Mouse (Mus musculus): ENCODE measurements around the gene Itga9. TPM values are rescaled to one million over a fixed set of nuclear protein-coding genes. Genes with fewer than 3 reads are reported as not detected.

The Itga9 gene
- polyA plus RNA-seq, 1 experiment from 2014 or later, result 6.3 TPM

- H3K4me2 ChIP-seq (ENCODE audit: low read depth, low read length, severe bottlenecking), result no peak overlapping the region
- no peaks in the 10 kb centered on the region for H3K9me3 ChIP-seq (ENCODE audit: control insufficient read depth, low read length)
- no peaks in the 10 kb centered on the region for H3K27me3 ChIP-seq (ENCODE audit: control insufficient read depth, insufficient read depth, low read length)
- H3K4me3 ChIP-seq (ENCODE audit: low read depth, low read length), result no peak overlapping the region
- no peaks in the 10 kb centered on the region for H3K36me3 ChIP-seq (ENCODE audit: control insufficient read depth, insufficient read depth, low read length)
- H3K4me1 ChIP-seq (replicated peaks; ENCODE audit: control insufficient read depth, insufficient read depth, low read length), result no peaks in the 10 kb centered on the region
- WGBS, result 76% methylated on average over 2 of the region's 2 CpGs
- no peak overlapping the region for H3K27ac ChIP-seq (ENCODE audit: low read depth, low read length)
- ATAC-seq (replicated peaks; ENCODE audit: low FRiP score) (no peak), DNase-seq (ENCODE audit: low spot score) (no peak)
- no peak overlapping the region for H3K9ac ChIP-seq (ENCODE audit: low read length)
Measured at GRCm38 (mm10) chr9:118794668-118795067, 188.2 kb downstream of the Itga9 start.

DNA sequence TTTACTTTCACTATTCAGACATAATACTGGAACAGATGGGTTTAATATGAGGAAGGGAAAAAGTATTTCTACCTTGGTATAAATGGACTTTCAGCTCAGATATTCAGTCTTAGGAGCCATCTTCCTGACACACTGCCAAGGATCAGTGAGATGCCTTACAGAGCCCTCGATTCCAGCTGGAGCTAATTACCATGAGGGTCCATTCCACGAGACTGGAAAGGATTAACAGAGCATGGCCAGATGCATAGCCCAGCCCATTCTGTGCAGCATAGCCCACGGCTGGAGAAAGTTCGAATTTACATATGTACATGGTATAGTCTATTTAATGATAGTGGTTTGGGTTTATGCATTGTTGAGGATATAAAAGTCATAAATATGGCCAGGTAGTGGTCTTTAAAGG, 188.8 kb downstream of the Itga9 start:
- no peaks in the 10 kb centered on the region for H3K27me3 ChIP-seq (ENCODE audit: control insufficient read depth, insufficient read depth, low read length)
- H3K9ac ChIP-seq (ENCODE audit: low read length), result no peak overlapping the region
- no peaks in the 10 kb centered on the region for H3K36me3 ChIP-seq (ENCODE audit: control insufficient read depth, insufficient read depth, low read length)
- no peak overlapping the region for H3K4me3 ChIP-seq (ENCODE audit: low read depth, low read length)
- H3K27ac ChIP-seq (ENCODE audit: low read depth, low read length), result no peak overlapping the region
- ATAC-seq (replicated peaks; ENCODE audit: low FRiP score) (no peak), DNase-seq (ENCODE audit: low spot score) (no peak)
- 55% methylated on average over 4 of the region's 4 CpGs for WGBS
- no peaks in the 10 kb centered on the region for H3K4me1 ChIP-seq (replicated peaks; ENCODE audit: control insufficient read depth, insufficient read depth, low read length)
- H3K9me3 ChIP-seq (ENCODE audit: control insufficient read depth, low read length), result no peaks in the 10 kb centered on the region
- H3K4me2 ChIP-seq (ENCODE audit: low read depth, low read length, severe bottlenecking), result no peak overlapping the region

GRCm38 (mm10) chr9:118799105-118799504, 192.6 kb downstream of the Itga9 start:
- ATAC-seq (replicated peaks; ENCODE audit: low FRiP score) (no peak), DNase-seq (ENCODE audit: low spot score) (no peak)
- no peaks in the 10 kb centered on the region for H3K27me3 ChIP-seq (ENCODE audit: control insufficient read depth, insufficient read depth, low read length)
- WGBS, result 69% methylated on average over 7 of the region's 7 CpGs
- no peak overlapping the region for H3K27ac ChIP-seq (ENCODE audit: low read depth, low read length)
- H3K4me1 ChIP-seq (replicated peaks; ENCODE audit: control insufficient read depth, insufficient read depth, low read length), result no peaks in the 10 kb centered on the region
- H3K9ac ChIP-seq (ENCODE audit: low read length), result no peak overlapping the region
- H3K9me3 ChIP-seq (ENCODE audit: control insufficient read depth, low read length), result no peaks in the 10 kb centered on the region
- no peak overlapping the region for H3K4me2 ChIP-seq (ENCODE audit: low read depth, low read length, severe bottlenecking)
- no peaks in the 10 kb centered on the region for H3K36me3 ChIP-seq (ENCODE audit: control insufficient read depth, insufficient read depth, low read length)
- H3K4me3 ChIP-seq (ENCODE audit: low read depth, low read length), result no peak overlapping the region

DNA sequence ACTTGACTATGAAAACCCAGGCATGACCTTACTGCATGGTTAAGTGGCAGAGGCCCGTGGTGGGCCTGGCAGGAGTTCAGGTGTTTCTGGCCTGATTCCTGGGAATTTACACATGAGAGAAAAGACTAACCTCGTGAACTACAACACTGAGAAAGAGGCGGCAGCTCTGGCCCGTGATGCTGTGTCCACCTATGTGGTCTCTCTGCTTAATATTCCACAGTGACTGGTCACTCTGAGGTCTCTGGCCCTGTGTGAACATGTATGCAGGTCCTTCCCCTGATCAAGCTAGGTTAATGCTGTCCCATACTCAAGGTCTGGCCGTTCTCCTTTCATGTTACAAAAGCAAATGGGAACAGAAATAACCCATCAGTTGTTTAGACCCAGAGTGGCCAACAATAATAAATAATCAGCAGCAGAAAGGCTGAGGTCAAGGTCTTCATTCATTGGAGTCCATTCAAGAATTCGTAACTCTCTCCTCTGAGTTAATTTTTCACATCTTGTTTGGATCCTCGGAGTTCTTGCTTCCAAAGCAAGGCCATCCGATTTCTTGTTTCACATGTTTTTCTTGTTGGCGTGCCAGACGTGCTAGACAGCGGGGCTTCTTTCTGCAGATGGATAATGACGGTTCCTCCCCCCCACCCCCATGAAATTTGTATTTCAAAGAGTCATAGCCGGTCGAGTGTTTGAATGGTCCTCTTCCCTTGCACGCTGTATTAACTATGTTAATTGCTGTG, 194.9 kb downstream of the Itga9 start:
- 75% methylated on average over 15 of the region's 15 CpGs for WGBS
- H3K9ac ChIP-seq (ENCODE audit: low read length), result no peak overlapping the region

DNA sequence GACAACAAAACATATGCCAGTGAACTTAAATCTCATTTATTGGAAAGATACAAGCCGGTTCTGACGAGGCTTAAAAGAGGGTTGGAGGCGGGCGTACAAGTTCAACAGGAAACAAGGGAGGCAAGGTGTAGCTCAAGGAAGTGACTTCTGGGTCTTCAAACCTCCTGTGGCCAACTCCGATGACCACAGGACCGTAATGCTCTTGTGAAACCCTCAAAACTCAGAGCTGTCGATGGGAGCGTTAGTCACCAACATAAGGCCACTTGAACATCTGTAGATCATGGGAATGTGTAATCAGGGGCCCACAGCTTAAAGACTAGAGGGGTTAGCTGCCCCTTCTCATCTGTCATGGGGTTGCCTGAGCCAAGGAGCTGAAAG, 195.4 kb downstream of the Itga9 start:
- no peak for ATAC-seq (replicated peaks; ENCODE audit: low FRiP score)

More for the DNA sequence above, 194.9 kb downstream of the Itga9 start:
- H3K27ac ChIP-seq (ENCODE audit: low read depth, low read length), result no peak overlapping the region
- ATAC-seq (replicated peaks; ENCODE audit: low FRiP score) (no peak), DNase-seq (ENCODE audit: low spot score) (no peak)
- no peaks in the 10 kb centered on the region for H3K4me1 ChIP-seq (replicated peaks; ENCODE audit: control insufficient read depth, insufficient read depth, low read length)
- no peaks in the 10 kb centered on the region for H3K27me3 ChIP-seq (ENCODE audit: control insufficient read depth, insufficient read depth, low read length)
- H3K36me3 ChIP-seq (ENCODE audit: control insufficient read depth, insufficient read depth, low read length), result no peaks in the 10 kb centered on the region
- no peaks in the 10 kb centered on the region for H3K9me3 ChIP-seq (ENCODE audit: control insufficient read depth, low read length)
- no peak overlapping the region for H3K4me3 ChIP-seq (ENCODE audit: low read depth, low read length)
- no peak overlapping the region for H3K4me2 ChIP-seq (ENCODE audit: low read depth, low read length, severe bottlenecking)

DNA sequence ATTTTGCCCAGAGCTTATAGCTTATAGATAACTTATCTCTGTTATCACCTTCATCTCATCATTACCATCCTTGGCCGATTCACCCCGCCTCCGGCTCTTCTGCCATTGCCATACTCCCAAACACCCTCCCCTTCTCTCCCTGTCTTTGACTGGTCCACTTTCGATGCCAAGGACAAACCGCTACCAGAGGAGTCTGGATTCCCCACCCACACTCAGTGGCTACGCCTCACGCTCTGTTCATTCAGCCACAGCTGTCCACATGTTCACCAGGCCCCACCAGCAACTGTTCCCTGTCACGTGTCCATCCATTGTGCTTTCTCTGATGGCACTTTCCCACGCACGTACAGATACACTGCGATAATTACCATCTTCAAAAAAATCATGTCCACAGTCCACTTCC, 195.9 kb downstream of the Itga9 start:
- H3K4me1 ChIP-seq (replicated peaks; ENCODE audit: control insufficient read depth, insufficient read depth, low read length), result no peaks in the 10 kb centered on the region
- H3K36me3 ChIP-seq (ENCODE audit: control insufficient read depth, insufficient read depth, low read length), result no peaks in the 10 kb centered on the region
- H3K4me3 ChIP-seq (ENCODE audit: low read depth, low read length), result no peak overlapping the region
- H3K27ac ChIP-seq (ENCODE audit: low read depth, low read length), result no peak overlapping the region
- no peak overlapping the region for H3K4me2 ChIP-seq (ENCODE audit: low read depth, low read length, severe bottlenecking)
- DNase-seq (ENCODE audit: low spot score) (no peak), ATAC-seq (replicated peaks; ENCODE audit: low FRiP score) (no peak)
- no peaks in the 10 kb centered on the region for H3K27me3 ChIP-seq (ENCODE audit: control insufficient read depth, insufficient read depth, low read length)
- no peak overlapping the region for H3K9ac ChIP-seq (ENCODE audit: low read length)
- H3K9me3 ChIP-seq (ENCODE audit: control insufficient read depth, low read length), result no peaks in the 10 kb centered on the region
- 96% methylated on average over 11 of the region's 11 CpGs for WGBS

More for the DNA sequence above, 195.4 kb downstream of the Itga9 start:
- no peak for DNase-seq (ENCODE audit: low spot score)
- no peaks in the 10 kb centered on the region for H3K36me3 ChIP-seq (ENCODE audit: control insufficient read depth, insufficient read depth, low read length)
- no peak overlapping the region for H3K4me3 ChIP-seq (ENCODE audit: low read depth, low read length)
- no peaks in the 10 kb centered on the region for H3K27me3 ChIP-seq (ENCODE audit: control insufficient read depth, insufficient read depth, low read length)
- no peak overlapping the region for H3K27ac ChIP-seq (ENCODE audit: low read depth, low read length)
- H3K9ac ChIP-seq (ENCODE audit: low read length), result no peak overlapping the region
- H3K9me3 ChIP-seq (ENCODE audit: control insufficient read depth, low read length), result no peaks in the 10 kb centered on the region
- H3K4me2 ChIP-seq (ENCODE audit: low read depth, low read length, severe bottlenecking), result no peak overlapping the region
- H3K4me1 ChIP-seq (replicated peaks; ENCODE audit: control insufficient read depth, insufficient read depth, low read length), result no peaks in the 10 kb centered on the region
- WGBS, result 83% methylated on average over 8 of the region's 8 CpGs

DNA sequence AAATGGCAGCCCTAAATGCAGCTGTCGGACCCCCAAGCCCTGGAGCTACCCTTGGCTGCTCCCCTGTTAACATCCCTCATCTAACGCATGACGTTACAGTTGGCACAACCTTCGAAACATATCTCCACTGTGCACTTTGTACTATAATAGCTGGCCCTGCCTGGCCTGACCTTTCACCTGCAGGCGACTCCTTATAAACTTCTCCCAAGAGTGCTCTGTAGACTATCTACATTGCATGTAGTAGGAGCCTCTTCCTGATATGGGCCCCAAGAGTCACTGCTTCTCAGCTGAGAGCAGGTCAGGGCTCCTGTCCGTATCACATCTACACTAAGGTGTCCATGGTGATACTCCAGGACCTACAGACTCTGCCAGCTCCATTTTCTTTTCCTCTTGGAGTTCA, 199.2 kb downstream of the Itga9 start:
- no peak for ATAC-seq (replicated peaks; ENCODE audit: low FRiP score)
- WGBS, result 94% methylated on average over 6 of the region's 6 CpGs

DNA sequence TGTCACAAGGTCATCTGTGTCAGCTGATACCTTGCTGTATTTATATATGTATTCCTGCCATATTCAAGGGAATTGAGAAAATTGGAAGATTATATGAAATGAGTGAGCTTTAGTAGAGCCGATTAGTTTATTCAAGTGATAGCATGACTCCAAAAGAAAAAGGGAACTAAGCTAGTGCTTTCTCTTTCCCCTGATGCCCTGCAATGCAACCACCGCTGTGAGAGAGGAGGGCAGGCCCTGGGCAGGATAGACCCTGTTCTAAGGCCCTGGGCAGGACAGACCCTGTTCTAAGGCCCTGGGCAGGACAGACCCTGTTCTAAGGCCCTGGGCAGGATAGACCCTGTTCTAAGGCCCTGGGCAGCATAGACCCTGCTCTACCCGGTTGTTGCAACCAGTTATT, 201.2 kb downstream of the Itga9 start:
- Histone ChIP-seq H3K4me3 (ENCODE audit: low read depth, low read length) (no peak overlapping the region), H3K36me3 (ENCODE audit: control insufficient read depth, insufficient read depth, low read length) (no peaks in the 10 kb centered on the region), H3K27ac (ENCODE audit: low read depth, low read length) (no peak overlapping the region), H3K9me3 (ENCODE audit: control insufficient read depth, low read length) (no peaks in the 10 kb centered on the region), H3K4me2 (ENCODE audit: low read depth, low read length, severe bottlenecking) (no peak overlapping the region), H3K9ac (ENCODE audit: low read length) (no peak overlapping the region), H3K27me3 (ENCODE audit: control insufficient read depth, insufficient read depth, low read length) (no peaks in the 10 kb centered on the region), H3K4me1 (replicated peaks; ENCODE audit: control insufficient read depth, insufficient read depth, low read length) (no peaks in the 10 kb centered on the region)
- no peak for DNase-seq (ENCODE audit: low spot score)
- ATAC-seq (replicated peaks; ENCODE audit: low FRiP score), result no peak
- 91% methylated on average over 3 of the region's 3 CpGs for WGBS

More for the DNA sequence above, 199.2 kb downstream of the Itga9 start:
- H3K4me1 ChIP-seq (replicated peaks; ENCODE audit: control insufficient read depth, insufficient read depth, low read length), result no peaks in the 10 kb centered on the region
- no peak overlapping the region for H3K4me3 ChIP-seq (ENCODE audit: low read depth, low read length)
- no peaks in the 10 kb centered on the region for H3K27me3 ChIP-seq (ENCODE audit: control insufficient read depth, insufficient read depth, low read length)
- no peaks in the 10 kb centered on the region for H3K36me3 ChIP-seq (ENCODE audit: control insufficient read depth, insufficient read depth, low read length)
- DNase-seq (ENCODE audit: low spot score), result no peak
- H3K9ac ChIP-seq (ENCODE audit: low read length), result no peak overlapping the region
- no peaks in the 10 kb centered on the region for H3K9me3 ChIP-seq (ENCODE audit: control insufficient read depth, low read length)
- H3K4me2 ChIP-seq (ENCODE audit: low read depth, low read length, severe bottlenecking), result no peak overlapping the region
- H3K27ac ChIP-seq (ENCODE audit: low read depth, low read length), result no peak overlapping the region

DNA sequence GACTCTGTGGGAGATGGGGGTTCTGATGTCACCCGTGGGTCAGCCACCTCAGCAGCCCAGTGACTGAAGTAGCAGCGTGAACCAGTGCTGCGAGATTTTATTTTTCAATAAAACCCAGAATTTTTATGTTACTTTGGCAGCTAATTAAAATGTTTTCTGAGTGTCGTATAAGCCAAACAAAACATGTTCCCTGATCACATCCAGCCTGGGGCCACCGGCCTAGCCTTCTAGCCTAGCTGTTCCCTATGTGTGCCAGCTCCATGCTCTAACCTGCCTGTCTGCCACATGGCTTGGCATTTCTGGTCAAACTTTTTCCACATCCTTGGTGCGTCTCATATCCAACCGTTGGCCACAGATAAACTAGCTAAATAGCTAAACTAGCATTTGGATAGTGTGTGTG, 205.7 kb downstream of the Itga9 start:
- WGBS, result 91% methylated on average over 7 of the region's 7 CpGs
- H3K36me3 ChIP-seq (ENCODE audit: control insufficient read depth, insufficient read depth, low read length), result no peaks in the 10 kb centered on the region

More for the DNA sequence above, 205.7 kb downstream of the Itga9 start:
- no peak for DNase-seq (ENCODE audit: low spot score)
- no peaks in the 10 kb centered on the region for H3K27me3 ChIP-seq (ENCODE audit: control insufficient read depth, insufficient read depth, low read length)
- no peak overlapping the region for H3K9ac ChIP-seq (ENCODE audit: low read length)
- no peak overlapping the region for H3K4me3 ChIP-seq (ENCODE audit: low read depth, low read length)
- H3K27ac ChIP-seq (ENCODE audit: low read depth, low read length), result no peak overlapping the region
- ATAC-seq (replicated peaks; ENCODE audit: low FRiP score), result no peak
- peaks cover 2% of the 10 kb centered on the region; the same call in 1 of the 2 replicates for H3K9me3 ChIP-seq (ENCODE audit: control insufficient read depth, low read length)
- H3K4me2 ChIP-seq (ENCODE audit: low read depth, low read length, severe bottlenecking), result no peak overlapping the region
- no peaks in the 10 kb centered on the region for H3K4me1 ChIP-seq (replicated peaks; ENCODE audit: control insufficient read depth, insufficient read depth, low read length)

Measured in forebrain, embryonic 11.5 days (tissue).